Mouse (Mus musculus): ENCODE measurements around the gene Slc29a3.
"Not testable (repeated sequence)": the region's sequence is repeated elsewhere in the genome, so short reads cannot be mapped to it uniquely, and the experiment has no call there.

Gene Slc29a3

DNA sequence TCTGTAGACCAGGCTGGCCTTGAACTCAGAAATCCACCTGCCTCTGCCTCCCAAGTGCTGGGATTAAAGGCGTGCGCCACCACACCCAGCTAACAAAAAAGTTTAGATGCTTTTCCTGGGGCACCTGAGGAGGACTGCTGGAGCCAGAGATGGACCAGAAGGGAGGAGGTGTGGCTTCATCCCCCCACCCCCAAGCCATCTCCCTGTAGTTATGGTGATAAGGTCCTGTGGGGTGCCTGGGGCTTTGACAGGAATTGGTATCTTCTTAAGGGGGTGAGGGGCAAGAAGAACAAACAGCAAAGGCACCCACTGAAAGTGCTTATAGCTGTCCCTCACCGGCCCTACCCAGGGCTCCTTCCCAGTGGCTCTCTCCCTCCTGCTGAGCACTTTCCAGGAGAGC is 25.7 kb downstream of the Slc29a3 start:
- peak; percentile 42 for DNase-seq (ENCODE audit: low read depth, low spot score)

DNA sequence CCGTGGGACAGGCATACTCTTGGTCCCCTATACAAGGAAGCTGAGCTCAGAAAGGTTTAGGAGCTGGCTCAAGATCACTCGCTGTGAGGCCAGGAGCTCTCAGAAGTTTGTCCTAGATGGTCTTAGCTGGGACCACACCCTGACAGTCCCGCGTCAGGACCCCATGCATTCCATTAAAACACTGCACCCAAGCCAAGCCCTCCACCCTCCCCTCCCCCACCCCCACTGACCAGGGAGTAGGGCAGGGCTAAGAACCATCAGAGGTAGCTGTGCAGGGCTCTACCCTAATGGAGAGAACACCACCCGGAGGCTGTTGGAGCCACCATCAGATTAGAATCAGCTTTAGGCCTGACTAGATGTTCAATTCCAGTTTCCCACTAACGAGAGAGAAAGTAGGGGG is 28.1 kb downstream of the Slc29a3 start:
- DNase-seq (ENCODE audit: low read depth, low spot score) = peak; percentile 85

DNA sequence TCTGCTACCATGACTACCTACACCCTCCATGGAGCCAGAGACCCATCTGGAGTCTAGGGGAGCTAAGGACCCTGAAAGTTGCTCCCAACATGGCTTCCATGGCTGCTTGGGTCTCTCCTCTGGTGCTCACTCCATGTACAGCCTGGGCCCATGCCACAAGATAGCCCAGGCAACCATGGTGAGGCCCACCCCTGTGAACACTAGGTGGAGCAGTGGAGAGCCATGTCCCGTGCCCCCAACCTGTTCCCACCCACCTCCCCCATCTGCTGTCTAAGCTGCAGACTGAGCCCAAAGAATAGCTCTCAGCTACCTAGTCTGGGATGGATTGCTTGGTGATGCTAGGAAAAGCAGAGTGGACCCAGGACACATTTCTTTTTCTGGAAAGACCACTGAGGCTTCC is 29.2 kb downstream of the Slc29a3 start:
- DNase-seq (ENCODE audit: low read depth, low spot score) = peak; percentile 77

DNA sequence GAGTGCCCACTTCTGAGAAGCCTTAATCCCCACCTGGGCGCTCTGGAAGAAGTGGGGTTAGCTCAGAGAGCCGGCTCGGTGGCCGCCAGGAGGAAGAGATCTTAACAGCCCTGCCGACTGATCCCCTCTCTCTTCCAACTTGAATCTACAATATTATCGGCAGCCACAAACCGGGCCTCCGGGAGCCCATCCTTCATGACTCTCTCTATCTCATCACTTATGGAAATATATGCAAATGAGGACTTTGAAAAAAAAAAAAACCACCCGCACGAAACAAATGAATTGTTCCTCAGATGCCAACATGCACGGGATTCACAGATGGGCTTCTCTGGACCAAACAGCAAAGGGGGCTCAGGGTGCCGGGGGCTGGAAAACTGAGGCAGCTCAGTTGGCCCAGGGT is 31.0 kb downstream of the Slc29a3 start:
- DNase-seq (ENCODE audit: low read depth, low spot score) = no peak

DNA sequence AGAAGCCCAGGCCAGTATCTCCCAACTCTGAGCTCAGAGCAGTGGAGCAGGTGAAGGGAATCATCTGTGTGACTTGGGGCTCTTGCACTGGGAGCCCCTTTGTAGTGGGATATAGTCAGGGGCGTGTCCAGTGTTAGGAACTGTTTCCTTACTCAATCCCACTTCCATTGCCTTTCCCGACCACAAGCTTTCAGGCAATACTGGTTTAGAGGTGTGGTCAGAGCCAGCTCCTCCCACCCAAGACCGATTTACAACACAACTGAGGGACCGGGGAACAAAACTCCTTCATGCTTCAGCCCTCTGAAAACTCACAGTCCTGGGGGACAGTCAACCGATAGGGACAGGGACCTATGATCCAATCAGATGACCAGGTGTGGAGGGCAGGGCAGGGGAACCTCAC is 32.1 kb downstream of the Slc29a3 start:
- peak; percentile 71 for DNase-seq (ENCODE audit: low read depth, low spot score)

DNA sequence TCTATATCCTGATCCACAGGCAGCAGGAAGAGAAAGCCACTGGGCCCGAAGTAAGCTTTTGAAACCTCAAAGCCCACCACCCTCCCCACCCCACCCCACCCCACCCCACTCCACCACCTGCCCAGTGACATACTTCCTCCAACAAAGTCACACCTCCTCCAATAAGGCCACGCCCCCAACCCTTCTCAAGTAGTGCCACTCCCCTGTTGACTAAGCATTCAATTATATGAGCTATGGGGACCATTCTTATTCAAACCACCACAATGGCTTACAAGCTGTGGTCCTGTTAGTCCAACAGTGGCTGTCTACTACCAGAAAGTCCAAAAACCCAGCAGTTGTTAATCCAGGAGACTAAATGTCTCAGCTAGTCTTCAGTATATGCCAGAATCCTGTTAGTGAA is 34.1 kb downstream of the Slc29a3 start:
- DNase-seq (ENCODE audit: low read depth, low spot score) = peak; percentile 64

DNA sequence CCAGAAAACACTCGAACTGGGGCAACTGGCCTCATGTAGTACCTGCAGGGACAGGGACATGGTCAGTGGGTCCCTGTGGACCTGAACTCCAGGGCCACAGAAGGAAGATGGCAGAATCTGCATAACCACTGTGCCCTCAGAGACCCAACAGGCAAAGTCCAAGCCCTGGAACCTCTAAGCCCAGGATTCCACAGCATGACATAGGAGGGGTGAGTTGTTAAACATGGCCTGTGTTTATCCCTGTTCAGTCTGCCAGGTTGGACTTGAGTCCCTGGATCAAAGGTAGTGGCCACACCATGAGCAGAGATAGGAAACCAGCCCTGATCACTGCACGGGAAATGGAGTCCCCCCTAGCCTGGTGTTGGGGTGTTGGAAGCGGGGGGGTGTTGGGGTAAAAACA is 36.1 kb downstream of the Slc29a3 start:
- DNase-seq (ENCODE audit: low read depth, low spot score) = no peak

DNA sequence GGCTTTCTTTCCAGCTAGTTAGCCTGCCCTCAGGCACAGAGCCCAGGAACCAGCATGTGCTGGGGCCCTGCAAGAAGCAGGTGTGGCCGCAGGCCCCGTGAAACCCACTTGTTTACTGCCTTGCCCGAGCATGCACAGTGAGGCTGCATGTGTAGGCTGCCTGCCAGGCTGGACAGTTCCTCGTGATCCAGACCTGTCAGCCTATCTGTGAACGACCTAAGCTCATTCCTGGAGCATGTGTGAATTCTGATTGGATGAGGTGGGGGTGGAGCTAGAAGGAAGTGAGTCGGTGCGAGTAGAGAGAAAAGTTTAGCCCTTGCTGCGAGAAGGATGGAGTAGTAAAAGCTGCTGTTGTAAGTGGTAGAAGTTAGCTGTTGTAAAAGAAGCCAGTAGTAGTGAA is 40.3 kb downstream of the Slc29a3 start:
- DNase-seq (ENCODE audit: low read depth, low spot score) = not testable (repeated sequence)

DNA sequence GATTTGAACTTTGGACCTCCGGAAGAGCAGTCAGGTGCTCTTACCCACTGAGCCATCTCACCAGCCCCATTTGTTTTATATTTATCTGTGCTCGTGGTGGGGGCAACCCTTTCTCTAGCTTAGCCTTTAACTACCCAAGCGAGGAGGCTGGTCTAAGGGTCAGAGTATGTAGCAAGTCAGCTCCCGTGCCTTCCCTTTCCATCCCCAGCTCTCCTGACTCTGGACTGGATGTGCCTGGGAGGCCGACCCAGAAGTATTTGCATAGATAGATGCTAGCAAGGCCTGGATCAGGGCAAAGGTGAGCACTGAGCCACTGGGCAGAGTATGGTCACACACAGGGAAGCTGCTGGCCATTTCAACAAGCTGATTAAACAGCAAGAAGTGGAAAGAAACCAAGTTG is 43.8 kb downstream of the Slc29a3 start:
- no peak for DNase-seq (ENCODE audit: low read depth, low spot score)

DNA sequence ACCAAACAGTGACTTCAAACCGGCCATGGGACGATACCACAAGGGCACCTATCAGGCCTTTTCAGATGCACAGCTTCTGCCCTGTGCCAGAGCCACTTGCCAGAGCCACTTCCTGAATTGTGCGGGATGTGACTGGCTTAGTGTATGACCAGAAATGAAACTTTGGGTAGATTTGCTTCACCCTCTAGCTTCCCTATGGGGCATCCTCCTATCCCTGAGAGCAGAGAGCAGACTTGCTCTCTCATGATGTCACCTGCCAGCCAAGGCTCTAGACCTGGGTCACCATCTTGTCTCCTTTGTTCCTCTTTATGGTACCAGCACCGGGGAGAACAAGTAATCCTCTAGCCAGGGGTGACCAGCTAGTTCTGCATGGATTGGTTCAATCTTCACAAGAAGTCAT is 46.3 kb downstream of the Slc29a3 start:
- no peak for DNase-seq (ENCODE audit: low read depth, low spot score)

DNA sequence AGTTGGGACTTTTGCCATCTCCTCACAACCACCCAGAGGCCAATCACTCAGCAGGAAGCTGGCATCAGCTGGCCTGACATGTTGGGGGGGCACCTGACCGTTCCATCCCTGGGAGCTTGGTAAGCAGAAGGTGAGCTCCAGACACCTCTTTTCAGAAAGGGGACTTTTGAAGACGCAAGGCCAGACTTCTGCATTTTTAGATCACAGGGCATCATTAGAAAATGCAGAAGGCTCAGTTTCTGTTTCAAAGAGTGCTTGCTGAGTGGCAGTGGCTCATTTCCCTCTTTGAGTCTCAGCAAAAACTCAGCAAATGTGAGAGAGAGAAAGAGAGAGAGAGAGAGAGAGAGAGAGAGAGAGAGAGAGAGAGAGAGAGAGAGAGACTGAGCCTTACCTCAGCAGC is 47.5 kb downstream of the Slc29a3 start:
- no peak for DNase-seq (ENCODE audit: low read depth, low spot score)

DNA sequence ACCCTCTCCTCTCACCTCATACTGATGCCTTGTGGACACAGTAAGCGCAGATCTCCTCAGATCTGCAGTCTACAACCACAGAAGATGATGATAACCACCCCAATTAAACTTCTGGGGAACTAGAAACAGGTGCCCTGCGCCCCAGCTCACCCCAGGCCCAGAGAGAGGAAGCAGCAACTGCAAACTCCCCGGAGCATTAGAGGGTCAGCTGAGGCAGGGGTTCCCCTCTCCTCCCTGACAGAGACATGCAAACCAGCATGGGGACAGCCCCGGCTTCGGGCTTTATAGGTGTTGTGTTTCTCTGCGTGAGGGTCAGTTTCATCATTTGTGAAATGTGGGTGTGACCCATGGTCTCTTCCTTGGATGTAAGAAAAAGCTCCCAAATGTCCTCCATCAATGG is 54.8 kb downstream of the Slc29a3 start:
- no peak for DNase-seq (ENCODE audit: low read depth, low spot score)

DNA sequence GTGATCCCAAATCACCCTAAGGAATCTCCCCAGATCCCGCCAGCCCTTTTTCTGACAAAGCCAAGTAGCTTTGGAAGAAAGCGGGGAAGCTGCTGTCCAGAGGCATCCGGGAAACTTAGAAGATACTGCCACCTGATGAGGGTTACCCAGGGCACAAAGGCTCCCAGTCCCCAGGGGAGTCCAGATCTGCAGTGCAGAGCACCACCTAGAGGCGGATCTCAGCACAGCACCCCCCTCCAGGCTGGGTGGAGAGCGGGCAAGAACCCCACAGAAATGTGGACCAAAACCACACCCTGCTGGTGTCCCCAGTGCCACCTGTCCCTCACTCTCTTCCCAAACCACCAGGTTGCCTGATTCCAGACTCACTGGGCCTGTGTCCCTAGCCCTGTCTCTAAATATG is 55.6 kb downstream of the Slc29a3 start:
- DNase-seq (ENCODE audit: low read depth, low spot score) = peak; percentile 84

DNA sequence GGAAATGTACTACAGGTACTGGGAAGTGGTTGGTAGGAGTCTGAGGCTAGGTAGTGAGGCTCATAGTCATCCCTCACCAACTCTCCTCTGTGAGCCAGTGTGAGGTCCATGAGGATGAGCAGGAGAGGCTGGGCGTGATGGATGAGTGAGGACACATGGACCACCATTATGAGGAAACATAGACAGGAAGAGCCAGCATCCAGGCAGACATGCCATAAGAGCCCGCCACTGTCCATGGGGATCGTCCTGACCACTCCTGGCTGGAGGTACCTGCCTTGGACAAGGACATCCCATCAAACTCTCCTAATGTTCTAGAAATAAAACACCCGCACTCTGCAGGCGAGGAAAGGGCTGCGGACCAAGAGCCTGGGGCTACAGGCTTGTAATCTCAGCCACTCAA is 56.2 kb downstream of the Slc29a3 start, which contains the start of gene Cdh23:
TSS of gene Cdh23 (minus strand) at position 101 of the 400 bp plus-strand sequence.
- no peak for DNase-seq (ENCODE audit: low read depth, low spot score)

DNA sequence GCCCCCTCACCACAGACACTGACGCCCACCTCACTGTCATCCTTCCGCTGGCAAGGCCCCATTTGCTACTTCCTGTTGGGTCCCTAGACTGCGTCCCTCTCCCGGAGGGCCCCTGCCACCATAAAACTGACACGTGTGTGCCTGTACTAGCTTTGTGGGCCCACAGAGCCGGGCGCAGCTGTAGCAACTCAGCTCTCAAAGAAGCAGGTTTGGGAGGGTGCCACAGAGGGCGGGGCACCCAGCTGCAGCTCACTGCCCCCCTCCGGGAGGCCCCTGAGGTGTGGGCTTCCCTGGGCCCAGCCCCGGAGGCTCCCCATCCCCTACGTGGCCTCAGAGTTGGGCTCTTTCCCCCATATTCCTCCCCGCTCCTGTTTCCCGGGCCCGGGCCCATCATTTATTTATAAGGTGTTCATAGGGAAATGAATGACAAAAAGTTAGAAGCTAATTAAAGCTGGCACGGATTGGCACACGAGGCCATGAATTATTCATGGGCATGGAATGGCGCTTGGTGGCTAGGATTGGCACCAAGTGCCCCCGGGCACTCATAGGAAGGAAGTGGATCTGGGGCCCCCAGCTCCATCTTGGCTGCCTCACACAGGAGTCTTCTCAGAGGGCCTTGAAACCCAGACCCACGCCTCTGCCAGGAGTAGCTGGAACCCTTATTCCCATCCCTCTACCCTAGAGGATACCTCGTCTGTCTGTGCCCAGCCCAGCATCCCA is 60.8 kb downstream of the Slc29a3 start:
- no peak for DNase-seq (ENCODE audit: low read depth, low spot score)

DNA sequence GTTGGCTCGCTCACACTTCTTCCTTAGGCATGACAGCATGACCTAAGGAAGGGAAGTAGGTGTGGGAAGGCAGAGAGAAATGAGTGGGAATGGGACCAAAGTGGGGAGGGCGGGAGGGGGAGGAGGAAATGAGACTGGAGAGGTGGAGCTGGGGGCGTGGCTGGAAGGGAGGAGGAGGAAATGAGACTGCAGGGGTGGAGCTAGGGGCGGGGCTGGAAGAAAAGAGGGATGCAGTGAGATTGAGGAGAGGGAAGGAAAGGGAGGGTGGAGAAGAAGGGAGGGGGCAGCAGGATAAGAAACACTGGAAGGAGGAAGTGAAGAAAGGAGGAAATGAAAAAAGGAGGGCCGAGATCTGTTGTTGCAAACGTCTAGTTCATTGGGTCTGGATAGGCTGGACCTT is 61.6 kb downstream of the Slc29a3 start:
- DNase-seq (ENCODE audit: low read depth, low spot score) = peak; percentile 55

DNA sequence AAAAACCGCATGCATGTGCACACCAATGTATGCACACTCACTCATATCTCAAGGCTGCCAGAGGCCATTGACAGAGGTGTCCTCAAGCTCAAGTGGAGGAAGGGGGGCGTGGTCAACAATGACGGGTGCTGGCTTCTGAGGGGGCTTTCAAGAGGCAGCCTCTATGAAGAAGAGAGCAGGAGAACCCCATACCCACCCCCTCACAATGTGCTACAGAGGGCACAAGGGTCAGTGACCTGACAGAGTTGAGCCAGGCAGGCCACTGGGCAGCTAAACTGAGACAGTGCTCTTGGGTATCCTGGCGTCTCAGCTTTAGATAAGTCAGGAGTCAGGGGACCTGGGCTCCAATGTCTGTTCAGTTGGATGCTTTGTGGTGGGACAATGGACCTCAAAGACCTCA is 63.2 kb downstream of the Slc29a3 start:
- DNase-seq (ENCODE audit: low read depth, low spot score) = no peak

DNA sequence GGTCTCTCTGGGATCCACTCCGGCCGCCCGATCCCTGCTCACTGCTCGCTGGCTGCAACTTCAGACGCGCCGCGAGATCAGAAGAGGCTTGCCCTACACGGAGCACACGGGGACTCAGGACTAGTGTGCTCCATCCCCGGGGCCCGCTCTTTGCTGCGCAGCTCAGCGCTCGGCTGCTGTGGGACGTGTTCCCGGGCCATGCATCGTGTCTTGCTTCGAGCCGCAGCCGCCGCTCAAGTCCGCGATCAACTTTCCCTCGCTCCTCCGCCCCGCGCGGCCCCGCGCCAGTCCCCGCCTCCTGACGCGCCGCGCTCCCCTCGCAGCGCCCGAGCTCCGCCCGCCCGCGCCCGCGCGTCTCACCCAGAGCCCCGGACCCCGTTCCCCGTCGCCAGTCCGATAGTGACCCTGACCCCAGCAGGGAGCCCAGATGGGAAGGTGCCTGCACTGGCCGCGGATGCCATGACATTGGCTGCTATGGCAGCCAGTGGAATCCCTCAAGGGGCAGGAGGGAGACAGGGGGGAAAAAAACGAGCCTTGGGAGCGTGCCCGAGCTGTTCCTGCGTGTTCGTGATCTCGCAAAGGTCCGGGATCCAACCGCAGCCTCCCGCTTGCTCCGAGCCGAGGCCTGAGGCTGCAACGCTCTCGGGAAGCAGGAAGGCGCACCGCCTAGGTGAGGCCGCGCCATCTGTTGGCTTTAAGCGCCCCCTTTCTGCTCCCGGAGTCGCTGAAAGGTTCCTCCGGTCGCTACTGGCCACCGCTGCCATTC is 65.4 kb downstream of the Slc29a3 start:
- DNase-seq (ENCODE audit: low read depth, low spot score) = peak; percentile 74

DNA sequence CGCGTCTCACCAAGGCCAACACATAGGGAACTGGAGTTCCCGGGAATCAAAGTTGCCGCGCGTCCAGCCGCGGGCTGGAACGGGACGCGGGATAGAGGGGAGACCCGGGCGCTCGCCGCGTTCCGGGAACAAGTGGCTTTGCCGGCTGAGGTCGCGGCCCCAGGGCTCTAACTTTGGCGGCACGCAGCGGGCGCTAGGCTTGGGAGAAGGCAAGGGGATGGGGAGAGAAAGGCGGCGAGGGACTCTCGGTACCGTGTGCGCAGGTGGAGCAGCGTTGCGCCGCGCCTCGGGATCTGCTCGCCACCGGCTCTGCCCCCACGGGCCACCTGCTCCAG is 66.0 kb downstream of the Slc29a3 start:
- peak; percentile 62 for DNase-seq (ENCODE audit: low read depth, low spot score)

DNA sequence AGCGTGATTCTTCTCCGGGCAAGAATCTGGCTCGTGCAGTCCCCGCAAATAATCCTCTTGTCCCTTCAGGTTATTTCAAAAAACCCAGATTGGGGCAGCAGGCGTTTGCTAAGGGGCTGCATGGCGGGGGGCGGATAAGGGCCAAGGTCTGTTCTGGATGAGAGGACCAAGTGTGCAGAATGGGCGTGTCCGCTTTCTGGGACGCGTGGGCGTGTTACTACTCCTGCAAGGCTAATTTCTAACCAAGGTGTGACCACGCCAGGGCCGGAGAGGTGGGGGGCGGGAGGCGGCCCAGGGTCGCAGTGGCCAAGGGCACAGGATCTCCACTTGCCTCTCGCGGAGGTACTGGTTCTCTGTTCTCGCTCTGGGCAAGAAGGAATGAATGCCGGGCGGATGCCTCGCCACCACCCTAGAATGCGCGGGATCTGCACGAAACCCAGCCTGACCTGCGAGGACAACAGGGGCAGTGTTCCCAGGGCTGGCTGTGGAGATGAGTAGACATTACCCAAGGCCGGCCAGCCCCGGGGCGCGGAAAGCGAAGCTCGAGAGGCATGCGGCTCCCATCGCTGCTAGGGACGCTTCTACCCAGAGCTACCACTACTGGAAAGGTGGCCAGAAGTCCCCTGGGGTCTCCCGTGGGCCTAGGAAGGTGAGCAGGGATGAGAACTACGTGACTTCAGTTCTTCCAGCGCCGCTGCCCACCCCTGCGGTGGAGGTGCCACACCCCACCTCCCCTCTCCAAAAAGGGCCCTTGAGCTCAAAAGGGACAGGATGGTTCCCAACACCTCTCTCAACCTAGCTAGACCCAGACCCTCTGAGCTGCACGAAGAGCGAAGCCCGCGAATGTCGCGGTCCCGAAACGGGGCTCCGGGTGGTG is 66.6 kb downstream of the Slc29a3 start:
- peak; percentile 43 for DNase-seq (ENCODE audit: low read depth, low spot score)

DNA sequence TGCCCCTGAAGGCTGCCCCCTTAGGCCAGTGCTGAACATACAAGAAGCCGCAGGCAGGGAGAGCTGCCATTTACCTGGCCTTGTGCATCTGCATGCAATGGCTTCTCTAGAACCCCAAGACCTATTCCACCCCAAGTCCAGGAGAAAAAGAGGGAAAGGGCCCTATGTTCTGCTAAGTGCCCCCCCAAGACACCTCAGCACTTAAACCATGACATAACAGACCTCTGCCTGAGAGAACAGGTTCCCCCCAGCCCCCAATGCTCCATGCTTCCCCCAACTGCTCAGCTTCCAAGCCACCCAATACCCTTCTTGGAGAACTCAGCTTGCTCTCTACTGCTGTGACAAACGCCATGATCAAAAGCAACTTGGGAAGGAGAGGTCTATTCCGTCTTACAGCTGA is 73.7 kb downstream of the Slc29a3 start:
- DNase-seq (ENCODE audit: low read depth, low spot score) = no peak

DNA sequence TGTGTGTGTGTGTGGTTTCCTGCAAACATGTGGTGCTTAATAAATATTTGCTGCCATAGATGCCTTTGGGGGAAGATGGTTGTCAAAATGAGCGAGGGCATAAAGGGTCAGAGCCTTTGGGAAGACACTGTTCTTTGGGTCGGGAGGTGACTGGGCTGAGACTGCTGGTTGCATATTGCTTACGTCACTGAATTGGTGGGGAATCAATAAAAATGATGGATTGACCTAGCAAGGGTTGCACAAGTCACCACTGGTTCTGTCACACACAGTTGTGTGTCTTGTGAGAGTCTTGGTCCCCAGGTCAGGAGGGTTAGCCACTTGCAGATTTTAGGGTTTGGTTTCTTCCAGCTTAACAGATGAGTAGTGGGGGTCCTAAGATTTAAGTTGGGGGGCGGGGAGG is 75.3 kb downstream of the Slc29a3 start:
- DNase-seq (ENCODE audit: low read depth, low spot score) = no peak
